Mouse (Mus musculus): ENCODE results near the gene Gpr157. TPM values are rescaled to one million over a fixed set of nuclear protein-coding genes. Genes with fewer than 3 reads are reported as not detected.
A peak's percentile ranks its signal among the peaks of the same experiment; 100 is the strongest.

Gpr157 gene
- total RNA-seq, 2 experiments from 2014 or later, result 1.1 to 1.4 TPM

- no peak overlapping the region for H3K27ac ChIP-seq
- no peak for TF ChIP-seq CTCF (conservative IDR thresholded peaks at IDR 0.05)
- no peak for DNase-seq (ENCODE audit: low spot score in 2 of 2)
These were observed 39.2 kb downstream of the Gpr157 start for GRCm38 (mm10) chr4:150126373-150126772.

GRCm38 (mm10) chr4:150127894-150128293 is 40.7 kb downstream of the Gpr157 start:
- no peak for TF ChIP-seq CTCF (conservative IDR thresholded peaks at IDR 0.05)
- Histone ChIP-seq H3K27ac (no peak overlapping the region), H3K4me3 (no peak overlapping the region)
- DNase-seq (ENCODE audit: low spot score in 2 of 2), result no peak

More at GRCm38 (mm10) chr4:150126373-150126772, 39.2 kb downstream of the Gpr157 start:
- no peak overlapping the region for H3K4me3 ChIP-seq

GRCm38 (mm10) chr4:150128571-150128970 is 41.4 kb downstream of the Gpr157 start:
- no peak for DNase-seq (ENCODE audit: low spot score in 2 of 2)
- Histone ChIP-seq H3K27ac (no peak overlapping the region), H3K4me3 (no peak overlapping the region)
- no peak for TF ChIP-seq CTCF (conservative IDR thresholded peaks at IDR 0.05)

GRCm38 (mm10) chr4:150130661-150131060 is 43.5 kb downstream of the Gpr157 start:
- no peak for TF ChIP-seq CTCF (conservative IDR thresholded peaks at IDR 0.05)
- no peak overlapping the region for H3K4me3 ChIP-seq
- no peak for DNase-seq (ENCODE audit: low spot score in 2 of 2)
- no peak overlapping the region for H3K27ac ChIP-seq

GRCm38 (mm10) chr4:150132692-150133271 is 45.6 kb downstream of the Gpr157 start:
- no peak for TF ChIP-seq CTCF (conservative IDR thresholded peaks at IDR 0.05)
- no peak overlapping the region for H3K4me3 ChIP-seq
- DNase-seq (ENCODE audit: low spot score in 2 of 2), result no peak
- no peak overlapping the region for H3K27ac ChIP-seq

- no peak overlapping the region for H3K4me3 ChIP-seq
- TF ChIP-seq CTCF (conservative IDR thresholded peaks at IDR 0.05), result peak; percentile 39
- no peak for DNase-seq (ENCODE audit: low spot score in 2 of 2)
- no peak overlapping the region for H3K27ac ChIP-seq
These were observed 48.1 kb downstream of the Gpr157 start for GRCm38 (mm10) chr4:150135254-150135653.

- Histone ChIP-seq H3K4me3 (no peak overlapping the region), H3K27ac (no peak overlapping the region)
- peak; percentile 97 for TF ChIP-seq CTCF (conservative IDR thresholded peaks at IDR 0.05)
- DNase-seq (ENCODE audit: low spot score in 2 of 2), result peak; percentile 42 to 81
These were observed 49.5 kb downstream of the Gpr157 start for GRCm38 (mm10) chr4:150136693-150137092.

GRCm38 (mm10) chr4:150137368-150138083 is 50.4 kb downstream of the Gpr157 start:
- Histone ChIP-seq H3K4me3 (no peak overlapping the region), H3K27ac (no peak overlapping the region)
- TF ChIP-seq CTCF (conservative IDR thresholded peaks at IDR 0.05), result no peak
- no peak for DNase-seq (ENCODE audit: low spot score in 2 of 2)

- no peak for TF ChIP-seq CTCF (conservative IDR thresholded peaks at IDR 0.05)
- DNase-seq (ENCODE audit: low spot score in 2 of 2), result peak; percentile 51 to 60
- Histone ChIP-seq H3K27ac (no peak overlapping the region), H3K4me3 (peak overlapping the region; percentile 18; the same call in 1 of the 2 replicates)
These were observed 50.9 kb downstream of the Gpr157 start for GRCm38 (mm10) chr4:150138084-150138543.

- no peak overlapping the region for H3K27ac ChIP-seq
- TF ChIP-seq CTCF (conservative IDR thresholded peaks at IDR 0.05), result no peak
- DNase-seq (ENCODE audit: low spot score in 2 of 2), result no peak
- no peak overlapping the region for H3K4me3 ChIP-seq
These were observed 51.9 kb downstream of the Gpr157 start for GRCm38 (mm10) chr4:150139090-150139489.

- H3K27ac ChIP-seq, result no peak overlapping the region
- no peak for DNase-seq (ENCODE audit: low spot score in 2 of 2)
- TF ChIP-seq CTCF (conservative IDR thresholded peaks at IDR 0.05), result no peak
- no peak overlapping the region for H3K4me3 ChIP-seq
These were observed 53.2 kb downstream of the Gpr157 start for GRCm38 (mm10) chr4:150140346-150140745.

GRCm38 (mm10) chr4:150144242-150144641 is 57.1 kb downstream of the Gpr157 start:
- Histone ChIP-seq H3K27ac (no peak overlapping the region), H3K4me3 (no peak overlapping the region)
- no peak for TF ChIP-seq CTCF (conservative IDR thresholded peaks at IDR 0.05)
- DNase-seq (ENCODE audit: low spot score in 2 of 2), result no peak

- no peak for TF ChIP-seq CTCF (conservative IDR thresholded peaks at IDR 0.05)
- DNase-seq (ENCODE audit: low spot score in 2 of 2), result no peak
- H3K4me3 ChIP-seq, result no peak overlapping the region
- no peak overlapping the region for H3K27ac ChIP-seq
These were observed 59.1 kb downstream of the Gpr157 start for GRCm38 (mm10) chr4:150146286-150146685.

- H3K4me3 ChIP-seq, result no peak overlapping the region
- TF ChIP-seq CTCF (conservative IDR thresholded peaks at IDR 0.05), result peak; percentile 28; the same call in 1 of the 2 replicates
These were observed 63.9 kb downstream of the Gpr157 start for GRCm38 (mm10) chr4:150151045-150151444.

More at GRCm38 (mm10) chr4:150151045-150151444, 63.9 kb downstream of the Gpr157 start:
- no peak overlapping the region for H3K27ac ChIP-seq
- DNase-seq (ENCODE audit: low spot score in 2 of 2), result no peak

Data from layer of hippocampus, adult 2 months (tissue).